Mouse (Mus musculus) liver, adult 2 months (tissue): Measurements from ENCODE around the gene Traf2.

Experiments
- CTCF ChIP-seq: fragments of 200-500 bp; IDR thresholded peaks from 2 replicates; pipeline ENCODE4 v1.5.1; 2011; ENCODE audit warnings: low read depth, low read length, control low read depth
- POLR2A ChIP-seq: fragments of 200-500 bp; IDR thresholded peaks from 2 replicates; pipeline ENCODE4 v1.6.1; 2011; ENCODE audit warnings: low read length, control low read depth; ENCODE audit not compliant: insufficient read depth; ENCODE audit errors: extremely low read depth

GRCm38 (mm10) chr2:25561946-25562345 lies 15.2 kb upstream of the Traf2 start:
- TF ChIP-seq POLR2A (no peak), CTCF (no peak)
